Mouse (Mus musculus): ENCODE results near the gene Gm21958.

DNA sequence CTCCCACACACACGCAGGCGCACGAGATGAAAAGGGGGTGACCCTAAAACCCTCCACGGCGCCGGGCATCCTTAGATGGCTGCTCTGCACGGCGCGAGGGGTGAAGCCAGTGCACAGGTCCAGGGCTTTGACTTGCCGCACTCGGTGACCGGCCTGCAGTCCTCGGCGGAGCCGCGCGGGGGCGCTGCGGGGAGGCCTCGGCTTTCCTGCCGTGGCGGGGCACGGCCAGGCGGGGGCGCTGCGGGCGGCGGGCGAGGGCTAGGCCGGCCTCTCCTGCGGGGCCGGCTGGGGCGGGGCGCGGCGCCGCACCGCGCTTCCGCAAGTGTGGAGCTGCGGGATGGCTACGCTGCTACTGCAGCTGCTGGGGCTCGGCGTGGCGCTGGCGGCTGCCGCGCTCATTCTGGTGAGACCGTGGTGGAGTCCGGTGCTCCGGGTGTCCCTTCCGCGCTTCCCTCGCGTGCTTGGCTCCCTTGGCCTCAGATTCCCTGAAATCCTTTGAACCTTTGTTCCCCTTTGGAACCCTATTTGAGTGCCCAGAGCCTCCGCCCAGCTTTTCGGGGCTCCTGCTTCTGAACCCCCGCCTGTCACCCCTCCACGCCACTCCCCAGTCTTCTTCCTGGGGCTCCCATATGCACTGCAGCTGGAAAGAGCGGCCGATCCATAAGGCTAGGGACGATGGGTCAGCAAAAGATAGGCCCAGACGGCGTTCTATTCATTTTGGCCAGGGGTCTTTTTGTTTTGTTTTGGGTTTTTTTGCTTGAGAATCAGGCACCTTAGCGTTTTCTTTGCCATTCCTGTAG lies 21.3 kb upstream of the Gm21958 start, which contains the start of the genes Exosc8 and Alg5:
- TF ChIP-seq CTCF (IDR thresholded peaks at IDR 0.05; ENCODE audit: low read depth): peak; percentile 88
- no peak for TF ChIP-seq EP300 (optimal IDR thresholded peaks at IDR 0.05)
